Mouse (Mus musculus) limb, embryonic 10.5 days (tissue): ENCODE results near the gene Anapc16. TPM values are rescaled to one million over a fixed set of nuclear protein-coding genes. Genes with fewer than 3 reads are reported as not detected.

Experiments
- DNase-seq: peaks from one replicate; pipeline ENCODE4 v3.0.0-alpha.2; 2017; ENCODE audit warnings: low spot score
- H3K27ac ChIP-seq: fragments of 300-500 bp; sonication (generic); 2 replicates; pipeline ENCODE4 v1.5.1; 2016; ENCODE audit warnings: mild to moderate bottlenecking
- H3K27me3 ChIP-seq: fragments of 300-500 bp; sonication (generic); 2 replicates; pipeline ENCODE4 v1.6.1; 2016; ENCODE audit warnings: low read depth, mild to moderate bottlenecking; ENCODE audit not compliant: poor library complexity, severe bottlenecking
- H3K36me3 ChIP-seq: fragments of 300-500 bp; sonication (generic); 2 replicates; pipeline ENCODE4 v1.6.1; 2016; ENCODE audit warnings: mild to moderate bottlenecking, moderate library complexity
- H3K4me1 ChIP-seq: fragments of 300-500 bp; sonication (generic); 2 replicates; pipeline ENCODE4 v1.6.1; 2016
- H3K4me3 ChIP-seq: fragments of 300-500 bp; sonication (generic); 2 replicates; pipeline ENCODE4 v1.5.1; 2016; ENCODE audit warnings: mild to moderate bottlenecking, moderate library complexity
- H3K9me3 ChIP-seq: fragments of 300-500 bp; sonication (generic); replicated peaks from 2 replicates; pipeline ENCODE4 v1.6.1; 2016; ENCODE audit warnings: mild to moderate bottlenecking
- WGBS: fragments of 180-500 bp; shearing (Covaris S2); methylation state at CpG from one replicate; pipeline ENCODE4 v1.1.7; 2016; 5-methylcytosine and 5-hydroxymethylcytosine counted together
- polyA plus RNA-seq: library from polyadenylated mRNA; unstranded; fragments of >200 nt; fragmentation: Nextera tagmentation; extraction: Ambion mirVana; gene quantifications from 2 replicates; pipeline ENCODE4 v1.2.1, GENCODE M21; 2016

Anapc16 gene
- polyA plus RNA-seq, 1 experiment from 2014 or later = 111 TPM

- no peaks in the 10 kb centered on the region for H3K36me3 ChIP-seq
- WGBS = 82% methylated on average over 5 of the region's 5 CpGs
- no peak overlapping the region for H3K27ac ChIP-seq
- H3K9me3 ChIP-seq = no peaks in the 10 kb centered on the region
- H3K4me1 ChIP-seq = peaks cover 41% of the 10 kb centered on the region
- no peak overlapping the region for H3K4me3 ChIP-seq
- H3K27me3 ChIP-seq = no peaks in the 10 kb centered on the region; the same call in 1 of the 2 replicates
- no peak for DNase-seq
These were observed 64.3 kb downstream of the Anapc16 start for GRCm38 (mm10) chr10:59938662-59939061.

Other genes starting within 250 kb of the Anapc16 start
- gene Dnajb12, start 123.6 kb downstream of the Anapc16 start, polyA plus RNA-seq = 25.8 and 28.2 TPM in 2 replicates
- 30.3 and 58.7 TPM in 2 replicates for gene Ddit4, start 51.3 kb downstream of the Anapc16 start, polyA plus RNA-seq
- 32.1 and 36.5 TPM in 2 replicates for gene Ascc1, start 330 bp downstream of the Anapc16 start, polyA plus RNA-seq
- gene Spock2, start 103.1 kb upstream of the Anapc16 start, polyA plus RNA-seq = 1.1 and 2.0 TPM in 2 replicates
- 1.4 and 2.0 TPM in 2 replicates for gene Chst3, start 216.1 kb upstream of the Anapc16 start, polyA plus RNA-seq